Mouse (Mus musculus) layer of hippocampus, adult 9-10 months (tissue): ENCODE results near the gene Cpa5.

Experiments
- DNase-seq: peaks from one replicate; pipeline ENCODE4 v3.0.0; 2022; ENCODE audit warnings: low spot score

The Cpa5 gene

GRCm38 (mm10) chr6:30644462-30644861 lies 33.7 kb downstream of the Cpa5 start:
- DNase-seq = no peak

DNA sequence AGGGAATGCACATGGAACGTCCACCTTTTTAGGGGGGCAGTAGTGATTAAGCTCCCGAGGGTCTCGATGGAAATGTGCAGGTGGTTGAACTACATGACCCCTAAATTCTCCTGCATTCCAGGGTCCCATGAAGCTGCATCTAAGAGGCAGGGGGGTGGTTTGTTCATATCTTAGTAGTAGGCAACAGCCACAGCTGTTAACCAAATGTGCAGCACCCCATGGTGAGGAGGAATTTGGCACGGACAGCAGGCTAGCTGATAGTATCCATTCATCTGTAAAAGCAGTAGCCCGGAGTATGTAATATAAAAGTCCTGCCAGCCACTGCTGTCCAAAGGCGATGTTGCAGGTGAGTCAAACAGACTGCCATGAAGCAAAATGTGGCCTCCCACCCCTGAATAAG lies 34.6 kb downstream of the Cpa5 start:
- no peak for DNase-seq

DNA sequence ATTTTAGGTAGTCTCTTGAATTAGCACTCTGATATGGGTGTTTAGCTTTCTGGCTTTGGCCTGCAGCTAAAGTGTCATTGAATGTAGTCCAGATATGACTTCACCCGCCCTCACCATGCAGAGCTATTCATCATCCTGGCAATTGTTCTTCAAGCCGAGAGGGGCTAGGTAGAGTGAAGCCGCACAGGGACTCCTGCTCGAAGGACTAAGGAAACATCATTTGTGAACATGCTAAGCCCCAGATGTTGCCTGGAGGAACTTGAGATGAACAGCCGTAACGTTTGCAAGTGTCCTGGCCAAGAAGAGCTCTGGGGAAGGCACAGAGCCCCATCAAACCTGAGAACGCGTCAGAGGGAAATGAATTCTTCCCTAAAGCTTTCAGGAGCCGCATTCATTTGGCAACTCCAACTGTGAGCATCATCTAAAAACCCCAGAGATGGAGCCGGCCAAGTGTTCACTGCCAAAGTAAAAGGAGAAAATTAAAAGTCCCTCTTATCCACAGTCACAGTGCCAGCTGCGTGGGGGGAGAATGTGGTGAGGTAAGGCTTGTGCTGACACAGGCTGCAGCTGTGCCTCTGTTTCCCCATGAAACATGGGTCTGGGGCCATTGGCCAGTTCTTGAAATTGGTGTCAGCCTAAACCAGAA lies 39.0 kb downstream of the Cpa5 start:
- DNase-seq = no peak

DNA sequence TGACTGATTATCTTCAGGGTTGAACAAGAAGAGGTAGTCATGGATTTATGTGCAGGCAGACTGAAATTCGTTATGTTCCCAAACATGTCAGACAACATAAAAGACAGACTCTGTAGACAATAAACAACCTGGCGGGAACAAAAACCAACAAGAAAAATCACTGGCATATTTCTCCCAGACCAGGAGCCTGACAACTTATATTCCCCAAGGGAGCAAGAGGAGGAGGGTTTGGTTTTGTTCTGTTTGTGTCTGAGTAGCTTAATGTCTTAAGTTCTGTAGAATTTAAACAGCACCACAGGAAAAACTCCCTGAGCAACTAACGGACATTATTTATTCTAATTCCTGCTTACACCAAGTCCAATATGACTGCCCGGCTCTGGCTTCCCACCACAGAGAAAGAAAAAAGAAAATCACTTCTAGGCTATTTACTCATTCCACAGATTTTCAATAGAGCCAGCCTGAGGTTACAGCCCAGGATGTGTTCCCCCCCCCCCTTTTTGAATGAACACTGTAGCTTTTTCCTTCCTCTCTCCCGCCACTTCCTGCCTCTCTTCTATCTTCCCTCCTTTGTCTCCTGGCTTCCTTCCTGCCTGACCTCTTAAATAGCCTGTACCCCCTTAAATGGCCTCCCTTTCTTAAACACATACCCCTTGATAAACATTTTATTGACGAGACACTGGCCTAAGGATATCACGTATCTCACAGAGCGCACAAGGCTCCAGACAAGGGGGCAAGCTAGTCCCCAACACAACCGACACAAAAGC lies 41.8 kb downstream of the Cpa5 start:
- no peak for DNase-seq

GRCm38 (mm10) chr6:30653518-30653917 lies 42.7 kb downstream of the Cpa5 start:
- DNase-seq = no peak

DNA sequence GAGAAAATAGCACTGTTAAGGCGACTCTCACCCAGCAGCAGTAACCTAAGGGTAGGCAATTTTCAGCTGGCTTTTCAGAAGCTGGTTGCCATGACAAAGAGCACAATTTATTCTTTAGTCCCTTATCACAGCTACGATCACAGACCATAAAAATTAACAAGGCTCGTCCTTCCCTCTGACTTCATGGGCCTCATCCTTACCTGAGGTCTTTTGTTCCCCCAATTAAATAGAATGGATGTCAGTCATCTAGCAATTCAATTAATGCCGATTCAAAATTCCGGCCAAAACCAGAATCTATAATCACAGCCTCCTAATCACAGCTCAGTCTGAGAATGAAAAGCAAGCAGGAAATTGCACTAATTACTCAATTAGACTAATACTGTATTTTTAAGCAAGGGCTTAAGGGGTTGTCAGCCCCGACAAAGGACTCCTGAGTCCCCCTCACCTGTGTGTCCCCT lies 43.6 kb downstream of the Cpa5 start:
- no peak for DNase-seq

DNA sequence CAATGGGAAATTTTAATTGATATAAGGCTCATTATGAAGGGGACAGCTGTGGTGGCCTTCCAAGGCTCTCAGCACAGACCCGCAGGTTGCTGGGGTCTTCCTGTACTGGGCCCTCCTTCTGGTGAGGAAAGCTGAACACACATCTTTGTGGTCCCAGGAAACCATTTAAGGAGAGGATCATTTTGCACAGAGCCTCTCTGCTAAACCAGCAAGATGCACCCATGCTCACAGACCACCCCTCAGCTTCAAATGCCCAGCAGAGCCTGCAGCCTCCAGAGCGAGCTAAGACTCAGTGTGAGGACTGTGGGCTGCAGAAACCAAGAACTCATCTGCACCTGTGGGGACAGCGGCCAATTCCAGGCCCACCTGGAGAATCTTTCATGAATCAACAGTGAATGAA lies 44.1 kb downstream of the Cpa5 start:
- DNase-seq = no peak

DNA sequence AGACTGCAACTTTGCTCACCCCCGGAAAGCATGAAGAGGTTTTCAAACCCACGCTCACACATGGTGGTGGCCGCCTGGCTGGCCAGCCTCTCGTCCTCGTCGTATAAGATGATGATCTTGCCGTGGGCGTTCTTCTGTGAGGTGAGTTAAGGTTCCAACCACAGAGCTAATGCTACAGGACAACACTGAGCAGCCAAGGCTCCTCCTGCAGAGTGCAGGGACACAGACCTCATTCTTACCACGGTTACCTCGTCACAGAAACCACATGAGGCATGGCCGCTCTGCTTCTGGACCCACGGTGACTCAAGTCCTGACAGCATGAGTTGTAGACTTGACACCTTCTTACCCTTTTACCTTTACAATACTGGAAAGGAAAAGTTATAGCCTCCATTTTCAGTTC lies 46.5 kb downstream of the Cpa5 start:
- DNase-seq = no peak

DNA sequence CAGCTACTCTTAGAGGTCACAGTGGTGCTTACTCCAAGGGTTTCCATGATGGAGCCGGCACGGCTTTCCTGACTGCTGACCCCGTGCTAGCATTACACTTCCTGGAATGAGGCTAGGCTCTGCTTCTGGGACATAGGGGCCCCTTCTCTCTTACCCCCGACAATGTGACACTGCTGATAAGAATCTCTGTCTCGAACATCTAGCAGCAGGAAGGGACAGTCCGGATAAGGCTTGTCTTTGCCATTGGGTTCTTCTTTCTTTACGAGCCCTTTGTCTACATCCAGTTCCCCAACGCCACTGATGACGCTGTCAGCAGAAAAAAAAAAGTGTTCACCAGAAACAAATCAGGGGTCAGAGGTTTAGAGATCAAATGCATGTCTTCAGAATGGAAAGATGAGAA lies 47.8 kb downstream of the Cpa5 start:
- no peak for DNase-seq

DNA sequence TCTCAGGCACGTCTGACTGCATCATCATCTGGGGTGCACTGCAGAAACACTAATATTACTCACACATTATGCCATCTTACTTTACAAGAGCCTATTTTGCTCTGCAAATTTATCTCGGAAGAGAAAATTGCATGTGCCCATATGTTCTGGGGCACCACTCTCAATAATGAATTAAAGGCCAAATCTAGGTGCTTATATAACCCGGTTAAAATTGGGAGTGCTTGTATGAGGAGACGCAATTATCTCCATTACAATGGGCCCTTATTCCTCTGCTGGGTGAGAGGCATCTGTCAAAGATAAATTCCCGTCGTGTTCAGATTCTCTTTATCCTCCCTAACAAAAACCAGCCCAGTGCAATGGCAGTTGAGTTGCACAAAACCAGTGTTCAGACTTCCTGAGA lies 54.0 kb downstream of the Cpa5 start:
- no peak for DNase-seq

DNA sequence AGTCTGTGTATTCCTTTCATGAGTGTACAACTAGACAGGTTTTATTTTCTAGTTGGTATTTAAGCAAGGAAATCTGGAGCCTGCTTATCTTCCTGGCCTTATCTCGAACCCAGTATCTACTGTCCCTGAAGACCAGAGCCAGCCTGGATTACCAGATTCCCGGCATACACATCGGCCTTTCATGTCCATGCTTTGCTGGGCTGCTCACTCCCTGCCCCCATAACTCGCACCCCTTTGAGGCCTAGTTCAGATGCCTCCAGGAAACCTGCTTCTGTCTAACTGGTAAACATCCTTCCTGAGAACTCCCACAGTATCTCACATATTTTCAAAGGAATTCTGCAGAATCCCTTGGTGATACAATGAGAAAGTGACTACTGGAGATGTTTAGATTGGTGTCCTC lies 54.5 kb downstream of the Cpa5 start:
- DNase-seq = no peak

DNA sequence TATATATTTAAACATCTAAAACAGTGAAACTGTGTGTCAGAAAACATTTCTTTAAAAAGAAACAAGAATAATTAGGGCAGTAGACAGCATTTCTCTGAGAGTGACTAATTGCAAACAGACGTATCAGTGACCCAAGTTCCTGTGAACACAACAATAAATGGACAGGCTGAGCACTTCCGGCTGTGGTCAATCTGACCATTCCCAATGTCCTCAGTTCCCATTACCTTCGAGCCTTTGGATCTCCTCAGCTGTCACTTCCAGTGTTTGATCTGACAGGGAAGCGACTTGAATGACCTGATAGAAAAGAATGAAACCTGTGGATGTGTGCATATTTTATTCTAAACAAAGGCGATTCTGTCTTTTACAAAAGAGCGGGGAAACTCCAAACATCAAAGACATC lies 55.2 kb downstream of the Cpa5 start:
- DNase-seq = no peak

GRCm38 (mm10) chr6:30667585-30667984 lies 56.8 kb downstream of the Cpa5 start:
- no peak for DNase-seq

- DNase-seq = no peak
These were observed 60.9 kb downstream of the Cpa5 start for GRCm38 (mm10) chr6:30671696-30672095.

DNA sequence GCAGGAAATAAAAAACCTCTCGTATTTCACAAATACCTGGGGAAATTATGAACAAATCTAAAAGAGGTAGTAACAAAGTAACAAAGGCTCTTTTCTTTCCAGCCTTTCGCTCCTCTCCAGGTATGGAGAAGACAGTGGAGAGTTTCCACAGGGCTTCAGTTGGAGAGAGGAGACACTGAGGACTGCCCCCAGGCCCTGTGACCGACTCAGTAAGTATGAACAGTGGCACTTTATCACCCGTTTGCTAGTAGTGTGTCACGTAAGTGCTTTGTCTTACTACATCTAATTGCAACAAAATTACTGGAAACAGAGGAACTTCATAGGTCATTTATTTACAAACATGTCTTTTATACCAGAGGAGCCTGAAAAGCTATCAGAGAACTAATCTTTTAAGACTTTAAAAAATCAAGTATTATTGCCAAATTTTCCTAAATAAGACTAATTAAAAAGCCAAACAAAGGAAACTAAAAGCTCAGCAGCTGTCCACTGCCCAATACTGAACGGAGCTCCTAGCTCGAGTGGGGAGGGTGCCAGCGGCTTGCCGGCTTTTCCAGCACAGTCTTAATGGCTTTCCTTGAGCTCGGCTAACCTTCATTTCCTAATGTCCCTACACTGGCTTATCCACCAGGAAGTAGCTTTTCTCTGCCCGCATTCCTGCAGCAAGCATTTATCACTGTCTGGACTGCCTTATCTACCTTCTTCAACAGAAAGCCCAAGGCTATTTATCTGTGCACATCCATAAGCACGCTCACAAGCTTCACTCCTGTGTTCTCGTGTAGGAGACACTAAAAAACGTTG lies 63.2 kb downstream of the Cpa5 start:
- DNase-seq = no peak

GRCm38 (mm10) chr6:30674714-30675280 lies 64.0 kb downstream of the Cpa5 start:
- no peak for DNase-seq

DNA sequence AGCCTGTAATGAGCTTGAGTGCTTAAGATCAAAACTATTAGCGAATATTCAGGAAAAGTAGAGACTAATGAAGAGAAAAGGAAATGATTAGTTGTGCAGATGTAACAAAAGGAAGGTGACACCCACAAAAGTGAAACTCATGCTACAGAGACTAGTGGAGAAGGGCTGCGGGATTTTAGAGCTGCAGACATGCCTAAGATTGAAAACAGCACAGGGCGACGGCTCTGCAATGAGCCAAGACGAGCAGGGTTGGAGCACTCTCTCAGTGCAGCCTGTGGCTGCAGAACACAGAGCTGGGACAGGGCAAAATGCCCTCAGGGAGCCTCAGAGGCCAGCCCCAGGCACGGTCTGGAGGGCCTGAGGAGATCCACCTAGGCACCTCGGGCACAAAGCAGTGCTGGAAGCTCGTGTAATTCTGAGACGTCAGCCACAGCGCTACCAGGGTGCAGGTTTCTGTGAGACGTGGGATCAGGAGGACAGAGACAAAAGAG lies 64.5 kb downstream of the Cpa5 start:
- no peak for DNase-seq

DNA sequence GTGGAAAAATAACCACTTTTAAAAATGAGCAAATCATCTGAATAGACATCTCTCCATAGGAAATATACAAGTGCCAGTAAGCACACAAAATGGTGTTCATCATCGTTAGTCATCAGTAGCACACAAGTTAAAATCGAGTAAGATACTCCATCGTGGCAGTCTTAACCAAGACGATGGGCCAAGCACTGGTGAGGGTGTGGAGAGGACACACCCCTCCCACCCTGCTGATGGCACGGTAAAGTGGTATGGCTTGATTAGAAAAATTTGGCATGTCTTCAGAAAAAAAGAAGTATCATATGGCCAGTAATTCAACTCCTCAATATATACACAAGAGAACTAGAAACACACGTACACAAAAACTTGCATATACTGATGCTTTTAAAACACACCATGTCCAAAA lies 65.7 kb downstream of the Cpa5 start:
- no peak for DNase-seq

- DNase-seq = no peak
These were observed 66.8 kb downstream of the Cpa5 start for GRCm38 (mm10) chr6:30677591-30677990.

- no peak for DNase-seq
These were observed 67.7 kb downstream of the Cpa5 start for GRCm38 (mm10) chr6:30678482-30678881.

DNA sequence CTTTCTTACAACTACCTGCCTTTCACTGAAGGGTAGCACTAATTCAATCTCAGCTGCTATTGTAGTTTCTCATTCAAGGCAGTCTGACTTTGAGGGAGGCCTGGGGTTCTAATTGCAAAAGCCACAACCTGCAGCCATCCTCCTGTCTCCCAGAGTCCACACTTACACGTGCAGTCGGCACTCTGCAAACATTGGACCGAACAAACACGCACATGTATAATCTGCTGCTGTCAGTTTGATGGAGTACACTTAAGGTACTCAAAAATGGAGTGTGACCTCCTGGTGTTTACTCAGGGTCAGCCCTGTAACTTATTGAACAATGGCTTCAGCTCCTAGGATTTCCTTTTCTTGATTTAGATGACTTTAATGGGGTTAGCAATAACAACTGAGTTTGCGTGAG lies 68.8 kb downstream of the Cpa5 start:
- no peak for DNase-seq

DNA sequence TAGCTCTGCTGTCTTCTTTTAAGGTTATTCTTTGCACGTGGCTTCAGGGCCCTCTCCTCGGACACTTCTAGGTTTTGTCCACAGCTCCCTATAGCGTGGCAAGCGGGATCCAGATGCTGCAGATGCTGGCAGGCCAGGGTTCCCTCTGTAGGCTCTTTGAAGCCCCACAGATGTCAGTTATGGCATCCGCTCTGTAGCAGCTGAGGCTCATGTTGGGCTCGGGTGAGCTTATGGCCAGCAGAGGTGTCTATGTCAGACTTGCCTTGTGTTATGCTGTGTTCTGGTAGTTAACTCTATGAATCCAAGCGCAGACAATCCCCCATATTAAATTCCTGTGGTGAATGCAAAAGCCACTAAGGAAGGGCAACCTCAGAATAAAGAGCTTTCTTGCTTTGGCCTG lies 69.6 kb downstream of the Cpa5 start:
- no peak for DNase-seq
